Mouse (Mus musculus) CD4-positive helper T cell, adult 2 months (primary cell): ENCODE measurements around the gene 1700015G11Rik.

Experiments used
- DNase-seq: peaks from one replicate; pipeline ENCODE4 v3.0.0-alpha.2; 2012; ENCODE audit warnings: low read depth, missing footprints, low spot score

1700015G11Rik gene

GRCm38 (mm10) chr7:51969379-51969778 is 46.1 kb downstream of the 1700015G11Rik start:
- DNase-seq, result no peak

GRCm38 (mm10) chr7:51967581-51967980 is 47.9 kb downstream of the 1700015G11Rik start:
- no peak for DNase-seq

GRCm38 (mm10) chr7:51964681-51965080 is 50.8 kb downstream of the 1700015G11Rik start:
- DNase-seq, result no peak

- DNase-seq, result no peak
Measured at GRCm38 (mm10) chr7:51962219-51962952, 53.1 kb downstream of the 1700015G11Rik start.
